Comparison of ENCODE assay signal across 12 mouse cellular contexts in genomic region chr6:143259870-143260559, GRCm38 (mm10).
DNase-seq lines count a peak whose midpoint lies in the region; ATAC-seq and TF ChIP-seq lines count a peak whose summit lies in the region.
"Had no signal": no experiment of that assay in that cellular context is flagged by ENCODE, and none has a peak within 500 bp of the region (broad histone marks: within the 10 kb centered on the region; RNA-seq: fewer than 3 reads in every experiment).

No protein-coding gene starts in this region.

- no peaks in the 10 kb centered on the region for H3K4me1 ChIP-seq in intestine, postnatal 0 days (replicated peaks; ENCODE audit: control insufficient read depth, insufficient read depth, low read length)
- H3K4me1 ChIP-seq in intestine, embryonic 16.5 days (ENCODE audit: control insufficient read depth, insufficient read depth, low read length) = no peaks in the 10 kb centered on the region
- peaks cover 10% of the 10 kb centered on the region; the same call in 1 of the 2 replicates for H3K4me1 ChIP-seq in embryonic facial prominence, embryonic 12.5 days
- peaks cover 13% of the 10 kb centered on the region for H3K4me1 ChIP-seq in midbrain, embryonic 16.5 days (ENCODE audit: control insufficient read depth, insufficient read depth, low read length)

- H3K9ac ChIP-seq in intestine, postnatal 0 days (ENCODE audit: low read depth, low read length) = no peak overlapping the region
- H3K9ac ChIP-seq in intestine, embryonic 16.5 days (ENCODE audit: low read depth, low read length) = no peak overlapping the region
- H3K9ac ChIP-seq in embryonic facial prominence, embryonic 12.5 days = no peak overlapping the region
- no peak overlapping the region for H3K9ac ChIP-seq in midbrain, embryonic 16.5 days (ENCODE audit: low read depth, low read length)

- H3K27me3 ChIP-seq in intestine, postnatal 0 days (replicated peaks; ENCODE audit: control insufficient read depth, insufficient read depth, low read length) = no peaks in the 10 kb centered on the region
- no peaks in the 10 kb centered on the region for H3K27me3 ChIP-seq in intestine, embryonic 16.5 days (replicated peaks; ENCODE audit: control insufficient read depth, insufficient read depth, low read length)
- 0 out of 2 replicates have a peak, but pooled peaks cover 13% of the 10 kb centered on the region for H3K27me3 ChIP-seq in embryonic facial prominence, embryonic 12.5 days
- no peaks in the 10 kb centered on the region for H3K27me3 ChIP-seq in midbrain, embryonic 16.5 days (ENCODE audit: control insufficient read depth, insufficient read depth, low read depth, low read length)
- H3K27me3 ChIP-seq: CH12.LX had no signal

- peak; percentile 14 for DNase-seq in kidney, postnatal 14 days
- DNase-seq in gastrocnemius, postnatal 25 days = no peak
- no peak for DNase-seq in frontal cortex, adult 2 months (ENCODE audit: extremely low spot score in 1 of 2, low spot score in 1 of 2)
- DNase-seq: adrenal gland, postnatal 36 days; right cerebral cortex, postnatal 25 days had no signal

- H3K4me3 ChIP-seq in intestine, postnatal 0 days (ENCODE audit: low read depth, low read length) = no peak overlapping the region
- H3K4me3 ChIP-seq in intestine, embryonic 16.5 days (ENCODE audit: low read length) = no peak overlapping the region
- no peak overlapping the region for H3K4me3 ChIP-seq in embryonic facial prominence, embryonic 12.5 days
- no peak overlapping the region for H3K4me3 ChIP-seq in midbrain, embryonic 16.5 days (ENCODE audit: low read depth, low read length)

- H3K36me3 ChIP-seq in intestine, postnatal 0 days (ENCODE audit: control insufficient read depth, insufficient read depth) = no peaks in the 10 kb centered on the region
- no peaks in the 10 kb centered on the region for H3K36me3 ChIP-seq in intestine, embryonic 16.5 days (ENCODE audit: control insufficient read depth, insufficient read depth, low read length)
- H3K36me3 ChIP-seq in embryonic facial prominence, embryonic 12.5 days = no peaks in the 10 kb centered on the region
- no peaks in the 10 kb centered on the region for H3K36me3 ChIP-seq in midbrain, embryonic 16.5 days (ENCODE audit: control insufficient read depth, insufficient read depth, low read length)

- 0 out of 2 replicates have a peak overlapping the region, but pooled peaks have one; percentile 13 for H3K4me2 ChIP-seq in intestine, postnatal 0 days (replicated peaks; ENCODE audit: low read depth)
- no peak overlapping the region for H3K4me2 ChIP-seq in intestine, embryonic 16.5 days (ENCODE audit: low read depth, low read length)
- peak overlapping the region; percentile 21; the same call in 1 of the 2 replicates for H3K4me2 ChIP-seq in embryonic facial prominence, embryonic 12.5 days (replicated peaks)
- peak overlapping the region; percentile 50 for H3K4me2 ChIP-seq in midbrain, embryonic 16.5 days (ENCODE audit: low read length)
- H3K4me2 ChIP-seq: liver, embryonic 11.5 days had no signal

- no peak overlapping the region for H3K27ac ChIP-seq in intestine, postnatal 0 days (ENCODE audit: low read depth, low read length)
- no peak overlapping the region for H3K27ac ChIP-seq in intestine, embryonic 16.5 days (ENCODE audit: low read length)
- no peak overlapping the region for H3K27ac ChIP-seq in embryonic facial prominence, embryonic 12.5 days
- no peak overlapping the region for H3K27ac ChIP-seq in midbrain, embryonic 16.5 days (ENCODE audit: low read length)

- no peaks in the 10 kb centered on the region for H3K9me3 ChIP-seq in intestine, postnatal 0 days (ENCODE audit: control insufficient read depth)
- H3K9me3 ChIP-seq in intestine, embryonic 16.5 days (ENCODE audit: control insufficient read depth, low read length) = no peaks in the 10 kb centered on the region
- no peaks in the 10 kb centered on the region for H3K9me3 ChIP-seq in embryonic facial prominence, embryonic 12.5 days
- H3K9me3 ChIP-seq in midbrain, embryonic 16.5 days (replicated peaks; ENCODE audit: control insufficient read depth, low read length, poor library complexity, severe bottlenecking) = no peaks in the 10 kb centered on the region

- TF ChIP-seq CTCF in intestine, postnatal 0 days (IDR thresholded peaks at IDR 0.05; ENCODE audit: low read depth) = no peak

- WGBS in intestine, postnatal 0 days = 71% methylated on average over 18 of the region's 18 CpGs
- WGBS in intestine, embryonic 16.5 days = 56% methylated on average over 18 of the region's 18 CpGs
- 47% methylated on average over 18 of the region's 18 CpGs for WGBS in embryonic facial prominence, embryonic 12.5 days
- WGBS in midbrain, embryonic 16.5 days = 43% methylated on average over 18 of the region's 18 CpGs

- no peak for ATAC-seq in intestine, postnatal 0 days
- no peak for ATAC-seq in intestine, embryonic 16.5 days
- ATAC-seq in embryonic facial prominence, embryonic 12.5 days (ENCODE audit: insufficient number of reproducible peaks, insufficient read depth, low FRiP score, low TSS enrichment) = no peak
- ATAC-seq in midbrain, embryonic 16.5 days = 0 out of 2 replicates have a peak, but pooled peaks have one; percentile 22
- ATAC-seq in megakaryocyte-erythroid progenitor cell, adult 5-6 weeks (replicated peaks; ENCODE audit: low FRiP score, low TSS enrichment, poor library complexity, severe bottlenecking) = no peak
